Mouse (Mus musculus): ENCODE measurements at regions not wholly inside any gene's neighbourhood (a gene's known extent, or its start where the extent isn't known, plus 50 kb on each side); places are given as distances from the start of the nearest gene placed in this dataset.

DNA sequence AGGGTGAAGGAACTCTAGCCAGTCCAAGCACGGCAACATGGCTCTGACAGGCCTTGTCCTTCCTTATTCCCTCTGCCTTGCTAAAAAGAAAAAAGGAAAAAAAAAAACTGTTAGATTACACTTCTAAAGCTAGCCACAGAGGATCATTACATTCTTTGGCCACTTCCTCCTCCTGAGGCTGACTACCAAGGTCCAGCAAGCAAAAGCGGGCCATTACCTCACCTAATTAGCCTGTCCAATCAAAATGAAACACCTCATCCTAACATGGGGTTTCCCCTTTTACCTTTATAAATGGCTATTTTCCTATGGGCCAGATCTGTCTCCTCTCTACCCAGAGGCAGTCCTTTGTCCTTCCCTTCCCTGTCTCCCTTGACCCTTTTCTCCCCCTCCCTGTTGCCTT, 102.2 kb downstream of the Pih1h3b start:
- DNase-seq (ENCODE audit: low read depth, low spot score), result no peak

GRCm38 (mm10) chrX:140165966-140166365, 103.3 kb downstream of the Pih1h3b start:
- no peak for DNase-seq (ENCODE audit: low read depth, low spot score)

GRCm38 (mm10) chrX:140179850-140180249, 117.2 kb downstream of the Pih1h3b start:
- peak; percentile 53 for DNase-seq (ENCODE audit: low read depth, low spot score)

- no peak for DNase-seq (ENCODE audit: low read depth, low spot score)
Measured at GRCm38 (mm10) chrX:140183003-140183402, 120.3 kb downstream of the Pih1h3b start.

DNA sequence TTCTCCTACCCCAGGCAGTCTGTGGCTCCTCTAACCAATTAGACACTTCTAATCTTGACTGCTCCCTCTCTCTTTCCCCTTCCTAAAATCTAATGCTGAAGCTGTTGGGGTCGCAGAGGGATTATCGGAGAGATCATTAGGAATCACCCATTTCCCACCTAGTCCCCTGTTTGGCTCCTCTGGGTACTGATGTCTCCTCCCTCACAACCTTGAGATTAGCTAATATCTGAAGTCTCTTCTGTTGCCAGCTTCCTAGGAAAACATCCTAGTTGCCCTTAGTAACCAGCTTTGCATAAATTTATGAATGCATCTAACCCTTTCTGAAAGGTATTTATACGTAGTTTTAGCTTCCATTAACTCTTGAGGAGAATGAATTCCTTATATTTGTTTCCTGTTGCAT, 138.4 kb upstream of the Frmpd3 start:
- DNase-seq (ENCODE audit: low read depth, low spot score), result no peak

GRCm38 (mm10) chrX:140208791-140209190, 133.3 kb upstream of the Frmpd3 start:
- DNase-seq (ENCODE audit: low read depth, low spot score), result no peak

DNA sequence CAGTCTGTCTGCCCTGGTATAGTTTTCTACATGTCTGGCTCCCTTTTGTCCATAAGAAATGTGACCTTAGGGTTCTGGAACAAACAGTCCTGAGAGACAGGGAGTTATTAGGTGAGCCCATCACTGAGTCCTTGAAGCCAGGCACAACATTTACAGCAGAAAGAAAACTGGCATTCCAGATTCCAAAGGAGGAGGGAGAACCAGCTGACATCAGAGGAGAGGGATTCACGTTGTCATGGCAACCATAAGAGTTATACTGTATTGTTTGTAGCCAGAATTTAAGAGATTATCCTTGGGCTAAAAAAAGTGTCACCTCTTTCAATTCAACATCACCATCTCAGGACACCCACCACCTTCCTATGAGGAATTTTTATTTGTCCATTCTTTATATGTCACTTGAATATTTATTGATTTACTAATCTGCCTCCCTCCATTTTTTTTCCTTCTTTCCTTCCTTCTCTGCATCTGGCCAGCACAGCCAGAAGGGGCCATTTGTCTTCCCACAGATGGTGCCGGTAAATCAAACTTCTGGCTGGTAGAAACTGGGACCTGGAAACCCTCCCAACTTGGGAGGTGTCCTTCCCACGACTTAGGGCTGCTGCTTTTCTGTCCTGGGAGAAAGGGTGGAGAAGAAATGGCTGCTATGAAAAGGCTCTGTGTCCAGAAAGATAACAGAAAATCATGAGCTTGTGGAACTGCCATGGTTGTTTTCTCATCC, 129.3 kb upstream of the Frmpd3 start:
- peak; percentile 30 for DNase-seq (ENCODE audit: low read depth, low spot score)

DNA sequence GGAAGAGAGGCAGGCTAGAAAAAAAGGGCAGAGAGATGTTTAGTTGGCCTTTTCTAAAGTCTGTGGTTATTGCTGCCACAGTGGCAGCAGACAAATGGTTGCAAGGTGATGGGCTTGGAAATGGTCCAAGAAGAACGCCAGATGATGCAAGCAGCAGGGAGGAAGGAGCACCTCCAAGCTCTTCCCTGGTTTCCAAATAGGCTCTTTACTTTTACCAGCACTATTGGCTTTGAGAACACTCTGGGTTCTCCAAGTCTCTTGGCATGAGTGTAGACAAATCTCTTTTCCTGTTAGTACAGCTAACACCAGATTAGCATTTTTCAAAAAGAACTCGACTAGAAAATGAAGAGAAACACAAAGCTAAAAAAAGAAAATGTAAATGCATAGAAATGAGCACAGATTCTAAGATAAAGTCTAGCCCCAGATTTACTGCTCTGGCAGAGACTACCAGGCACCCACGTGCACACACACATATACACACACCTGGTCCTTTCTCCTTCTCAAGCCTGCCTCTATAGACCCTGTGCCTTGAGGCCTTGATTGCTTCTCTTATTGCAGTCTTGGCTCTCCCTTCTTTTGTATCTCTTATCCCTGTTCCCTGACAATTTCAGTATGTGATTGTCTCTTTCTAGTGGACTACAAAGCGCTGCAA, 127.7 kb upstream of the Frmpd3 start:
- peak; percentile 64 for DNase-seq (ENCODE audit: low read depth, low spot score)

GRCm38 (mm10) chrX:140255790-140256189, 86.3 kb upstream of the Frmpd3 start:
- peak; percentile 3 for DNase-seq (ENCODE audit: low read depth, low spot score)

GRCm38 (mm10) chrX:140269742-140270457, 72.2 kb upstream of the Frmpd3 start:
- peak; percentile 7 for DNase-seq (ENCODE audit: low read depth, low spot score)

DNA sequence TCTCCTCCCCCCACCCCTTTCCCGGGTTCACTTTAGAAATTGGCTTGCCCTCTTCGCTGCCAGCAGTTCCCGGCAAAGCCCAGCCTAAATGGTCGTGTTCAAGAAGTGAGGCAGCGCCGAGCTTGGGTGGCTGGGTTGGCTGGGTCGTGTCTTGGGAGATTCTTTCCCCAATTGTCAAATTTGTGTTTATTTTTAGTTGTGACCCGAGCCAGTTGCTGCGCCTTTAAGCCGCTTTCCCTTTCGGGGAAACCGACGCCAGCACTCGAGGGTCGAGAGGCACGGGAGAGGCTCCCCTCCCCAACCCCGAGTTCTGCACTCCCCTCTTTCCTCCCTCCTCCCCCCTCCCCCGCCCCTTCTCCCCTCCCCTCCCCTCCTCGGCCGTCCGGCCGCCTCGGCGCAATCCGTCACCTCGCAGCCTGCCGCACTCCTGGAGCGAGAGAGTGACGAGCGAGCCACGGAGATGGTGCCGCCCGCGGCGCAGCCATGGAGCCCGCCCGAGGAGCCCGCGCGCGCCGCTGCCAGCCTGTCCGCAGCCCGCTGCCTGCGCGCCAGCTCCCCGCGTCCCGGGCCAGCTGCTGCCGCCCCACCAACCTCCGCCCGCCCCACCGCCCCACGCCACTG, 64.6 kb upstream of the Frmpd3 start:
- peak; percentile 18 for DNase-seq (ENCODE audit: low read depth, low spot score)

- DNase-seq (ENCODE audit: low read depth, low spot score), result peak; percentile 53
Measured at GRCm38 (mm10) chrX:140277978-140278729, 63.9 kb upstream of the Frmpd3 start.

DNA sequence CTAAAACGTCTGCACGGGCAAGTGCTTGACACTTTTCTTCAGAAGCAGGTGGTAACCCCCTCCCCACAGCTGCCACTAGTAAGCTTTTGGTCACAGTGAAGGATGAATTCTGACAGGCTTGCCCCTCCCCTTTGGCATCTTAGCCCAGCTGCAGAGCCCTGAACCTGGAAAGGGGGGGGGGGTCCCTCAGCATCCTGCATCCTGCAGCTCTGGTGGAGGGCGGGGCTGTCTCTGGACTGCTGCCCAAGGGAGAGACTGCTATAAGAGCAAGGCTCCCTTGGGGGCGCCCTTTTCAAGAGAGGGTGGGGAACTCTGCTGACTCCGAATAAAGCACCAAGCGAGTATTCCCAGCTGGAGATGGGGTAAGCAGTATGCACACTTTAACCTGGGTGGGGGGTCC, 62.8 kb upstream of the Frmpd3 start:
- DNase-seq (ENCODE audit: low read depth, low spot score), result peak; percentile 48

DNA sequence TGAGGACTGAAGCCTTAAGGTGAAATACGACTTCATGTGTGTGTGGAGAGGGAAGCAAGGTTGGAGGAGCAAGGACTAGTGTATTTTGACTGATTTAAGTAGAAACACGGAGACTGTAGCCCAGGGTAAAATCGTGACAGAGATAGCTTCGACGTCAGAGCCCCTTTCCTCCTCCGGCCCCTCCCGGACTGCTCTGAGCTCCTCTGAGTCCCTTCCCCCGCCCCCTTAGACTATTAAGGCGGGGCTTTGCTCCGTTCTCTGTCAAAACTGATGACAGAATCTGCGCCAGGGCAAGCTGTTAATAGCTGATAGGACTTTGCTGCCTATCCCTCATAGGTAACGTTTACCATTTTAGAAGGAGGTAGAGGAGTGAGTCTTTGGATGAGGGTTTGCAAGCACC, 62.0 kb upstream of the Frmpd3 start:
- DNase-seq (ENCODE audit: low read depth, low spot score), result peak; percentile 47

Measured in brain, adult 2 months (tissue).